Mouse (Mus musculus): ENCODE results near the gene Hirip3. TPM values are rescaled to one million over a fixed set of nuclear protein-coding genes. Genes with fewer than 3 reads are reported as not detected.
A peak's percentile ranks its signal among the peaks of the same experiment; 100 is the strongest.

Gene Hirip3
- polyA plus RNA-seq, 1 experiment from 2014 or later: 17.0 TPM

GRCm38 (mm10) chr7:126847421-126848398 lies 14.1 kb upstream of the Hirip3 start:
- Histone ChIP-seq H3K4me1 (ENCODE audit: control insufficient read depth, insufficient read depth, low read length) (peaks cover 6% of the 10 kb centered on the region; the same call in 1 of the 2 replicates), H3K9me3 (replicated peaks; ENCODE audit: control insufficient read depth, low read length) (no peaks in the 10 kb centered on the region), H3K9ac (ENCODE audit: low read depth, low read length) (peak overlapping the region; percentile 62; the same call in 1 of the 2 replicates), H3K4me2 (peak overlapping the region; percentile 96), H3K36me3 (ENCODE audit: control insufficient read depth, insufficient read depth, low read length) (peaks cover 7% of the 10 kb centered on the region), H3K27me3 (ENCODE audit: control insufficient read depth, insufficient read depth, low read length) (peaks cover 40% of the 10 kb centered on the region), H3K4me3 (ENCODE audit: low read depth, low read length) (peak overlapping the region; percentile 54), H3K27ac (ENCODE audit: low read depth, low read length) (no peak overlapping the region)
- no peak for ATAC-seq (replicated peaks; ENCODE audit: insufficient number of reproducible peaks, low FRiP score, low TSS enrichment)
- 1% methylated on average over 65 of the region's 74 CpGs for WGBS (ENCODE audit: insufficient replicate concordance)

DNA sequence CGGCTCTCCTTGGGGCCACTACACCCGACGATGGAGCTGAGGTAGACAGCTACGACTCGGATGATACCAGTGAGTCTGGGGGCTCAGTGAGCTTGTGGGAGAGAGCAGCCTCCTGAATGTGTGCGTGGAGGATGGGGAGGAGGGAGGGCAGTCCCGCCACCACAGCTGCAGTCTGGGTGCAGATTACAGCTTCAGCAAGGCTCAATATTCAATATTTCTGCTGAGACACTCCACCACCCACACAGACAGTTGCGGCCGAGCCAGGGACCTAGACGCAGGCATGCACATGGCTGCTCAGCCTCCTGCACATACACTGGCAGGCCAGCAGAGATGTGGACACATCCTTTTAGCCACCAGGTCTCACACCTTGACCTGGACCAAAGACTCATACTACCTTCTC lies 13.0 kb upstream of the Hirip3 start:
- no peak overlapping the region for H3K4me3 ChIP-seq (ENCODE audit: low read depth, low read length)
- H3K4me2 ChIP-seq: peak overlapping the region; percentile 11; the same call in 1 of the 2 replicates
- no peak overlapping the region for H3K9ac ChIP-seq (ENCODE audit: low read depth, low read length)
- WGBS (ENCODE audit: insufficient replicate concordance): 27% methylated on average over 10 of the region's 10 CpGs
- no peak overlapping the region for H3K27ac ChIP-seq (ENCODE audit: low read depth, low read length)
- no peaks in the 10 kb centered on the region for H3K9me3 ChIP-seq (replicated peaks; ENCODE audit: control insufficient read depth, low read length)
- H3K27me3 ChIP-seq (ENCODE audit: control insufficient read depth, insufficient read depth, low read length): peaks cover 40% of the 10 kb centered on the region
- peaks cover 6% of the 10 kb centered on the region; the same call in 1 of the 2 replicates for H3K4me1 ChIP-seq (ENCODE audit: control insufficient read depth, insufficient read depth, low read length)
- no peak for ATAC-seq (replicated peaks; ENCODE audit: insufficient number of reproducible peaks, low FRiP score, low TSS enrichment)
- peaks cover 7% of the 10 kb centered on the region for H3K36me3 ChIP-seq (ENCODE audit: control insufficient read depth, insufficient read depth, low read length)

DNA sequence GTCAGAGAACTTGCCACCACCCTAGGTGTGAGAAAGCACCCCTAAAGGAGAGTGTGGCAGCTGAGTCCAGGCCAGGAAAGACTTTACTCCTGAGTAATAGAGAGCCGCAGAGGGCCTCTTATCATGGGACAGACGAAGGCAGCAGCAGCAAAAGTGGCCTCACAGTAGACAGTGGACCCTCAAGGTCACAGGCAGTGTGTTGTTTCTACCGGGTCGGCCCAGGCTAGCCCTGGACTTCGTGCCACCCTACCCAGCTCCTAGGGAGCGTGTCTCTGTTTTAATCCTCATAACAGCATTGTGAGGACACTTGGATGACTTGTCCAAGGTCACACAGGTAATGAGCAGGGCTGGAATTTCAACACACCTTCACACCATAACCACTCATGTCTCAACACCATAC lies 11.6 kb upstream of the Hirip3 start:
- Histone ChIP-seq H3K4me1 (ENCODE audit: control insufficient read depth, insufficient read depth, low read length) (peaks cover 6% of the 10 kb centered on the region; the same call in 1 of the 2 replicates), H3K9ac (ENCODE audit: low read depth, low read length) (no peak overlapping the region), H3K36me3 (ENCODE audit: control insufficient read depth, insufficient read depth, low read length) (peaks cover 7% of the 10 kb centered on the region), H3K4me2 (no peak overlapping the region), H3K4me3 (ENCODE audit: low read depth, low read length) (no peak overlapping the region), H3K9me3 (replicated peaks; ENCODE audit: control insufficient read depth, low read length) (no peaks in the 10 kb centered on the region), H3K27me3 (ENCODE audit: control insufficient read depth, insufficient read depth, low read length) (peaks cover 40% of the 10 kb centered on the region), H3K27ac (ENCODE audit: low read depth, low read length) (no peak overlapping the region)
- 58% methylated on average over 6 of the region's 6 CpGs for WGBS (ENCODE audit: insufficient replicate concordance)
- no peak for ATAC-seq (replicated peaks; ENCODE audit: insufficient number of reproducible peaks, low FRiP score, low TSS enrichment)

DNA sequence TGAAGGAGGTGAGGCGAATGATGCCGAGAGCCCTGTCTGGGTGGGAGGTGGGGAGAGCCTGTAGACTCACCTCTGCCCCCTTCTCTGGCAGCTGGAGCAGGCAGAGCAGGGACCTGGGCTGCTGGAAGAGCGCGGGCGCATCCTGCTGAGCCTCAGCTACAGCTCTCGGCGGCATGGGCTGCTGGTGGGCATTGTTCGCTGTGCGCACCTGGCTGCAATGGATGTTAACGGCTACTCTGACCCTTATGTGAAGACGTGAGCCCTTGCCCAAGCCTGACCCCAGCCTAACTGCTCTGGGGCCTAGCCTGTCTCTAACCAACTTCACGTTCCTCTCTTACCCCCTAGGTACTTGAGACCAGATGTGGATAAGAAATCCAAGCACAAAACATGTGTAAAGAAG lies 10.6 kb upstream of the Hirip3 start:
- Histone ChIP-seq H3K9me3 (replicated peaks; ENCODE audit: control insufficient read depth, low read length) (no peaks in the 10 kb centered on the region), H3K36me3 (ENCODE audit: control insufficient read depth, insufficient read depth, low read length) (peaks cover 7% of the 10 kb centered on the region), H3K4me3 (ENCODE audit: low read depth, low read length) (no peak overlapping the region), H3K27ac (ENCODE audit: low read depth, low read length) (no peak overlapping the region), H3K9ac (ENCODE audit: low read depth, low read length) (no peak overlapping the region), H3K27me3 (ENCODE audit: control insufficient read depth, insufficient read depth, low read length) (peaks cover 37% of the 10 kb centered on the region), H3K4me2 (no peak overlapping the region), H3K4me1 (ENCODE audit: control insufficient read depth, insufficient read depth, low read length) (peaks cover 6% of the 10 kb centered on the region; the same call in 1 of the 2 replicates)
- WGBS (ENCODE audit: insufficient replicate concordance): 46% methylated on average over 12 of the region's 12 CpGs
- ATAC-seq (replicated peaks; ENCODE audit: insufficient number of reproducible peaks, low FRiP score, low TSS enrichment): no peak

DNA sequence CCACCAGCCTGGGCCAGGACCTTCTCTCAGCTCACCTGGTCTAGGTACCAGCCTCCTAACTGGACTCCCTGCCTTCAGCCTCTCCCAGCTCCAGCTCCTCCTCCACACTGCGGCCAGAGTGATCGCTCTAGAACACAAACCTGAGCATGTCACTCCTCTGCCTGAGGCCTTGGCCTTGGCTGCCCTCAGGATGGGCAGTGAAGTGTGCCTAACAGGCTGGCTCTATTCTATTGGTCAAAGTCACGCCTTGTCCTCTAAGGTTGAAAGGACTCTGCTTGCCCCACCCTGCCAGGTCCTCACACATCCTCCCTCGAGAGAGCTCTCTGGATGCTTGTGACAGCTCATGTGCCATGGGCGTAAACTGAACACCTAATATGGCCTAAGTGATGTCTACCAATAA lies 8.3 kb upstream of the Hirip3 start:
- WGBS (ENCODE audit: insufficient replicate concordance): 89% methylated on average over 5 of the region's 5 CpGs

GRCm38 (mm10) chr7:126855641-126856040 lies 6.1 kb upstream of the Hirip3 start:
- H3K36me3 ChIP-seq (ENCODE audit: control insufficient read depth, insufficient read depth, low read length): peaks cover 20% of the 10 kb centered on the region
- H3K27me3 ChIP-seq (ENCODE audit: control insufficient read depth, insufficient read depth, low read length): no peaks in the 10 kb centered on the region
- no peak for ATAC-seq (replicated peaks; ENCODE audit: insufficient number of reproducible peaks, low FRiP score, low TSS enrichment)
- WGBS (ENCODE audit: insufficient replicate concordance): 92% methylated on average over 3 of the region's 3 CpGs
- H3K4me2 ChIP-seq: no peak overlapping the region
- no peak overlapping the region for H3K9ac ChIP-seq (ENCODE audit: low read depth, low read length)
- no peaks in the 10 kb centered on the region for H3K9me3 ChIP-seq (replicated peaks; ENCODE audit: control insufficient read depth, low read length)
- H3K27ac ChIP-seq (ENCODE audit: low read depth, low read length): no peak overlapping the region
- no peak overlapping the region for H3K4me3 ChIP-seq (ENCODE audit: low read depth, low read length)
- H3K4me1 ChIP-seq (ENCODE audit: control insufficient read depth, insufficient read depth, low read length): 0 out of 2 replicates have a peak, but pooled peaks cover under 1% of the 10 kb centered on the region

More for the DNA sequence above, 8.3 kb upstream of the Hirip3 start:
- H3K4me1 ChIP-seq (ENCODE audit: control insufficient read depth, insufficient read depth, low read length): peaks cover 3% of the 10 kb centered on the region; the same call in 1 of the 2 replicates
- H3K27ac ChIP-seq (ENCODE audit: low read depth, low read length): no peak overlapping the region
- ATAC-seq (replicated peaks; ENCODE audit: insufficient number of reproducible peaks, low FRiP score, low TSS enrichment): no peak
- H3K4me3 ChIP-seq (ENCODE audit: low read depth, low read length): no peak overlapping the region
- H3K4me2 ChIP-seq: no peak overlapping the region
- H3K9me3 ChIP-seq (replicated peaks; ENCODE audit: control insufficient read depth, low read length): no peaks in the 10 kb centered on the region
- peaks cover 17% of the 10 kb centered on the region for H3K27me3 ChIP-seq (ENCODE audit: control insufficient read depth, insufficient read depth, low read length)
- peaks cover 13% of the 10 kb centered on the region for H3K36me3 ChIP-seq (ENCODE audit: control insufficient read depth, insufficient read depth, low read length)
- no peak overlapping the region for H3K9ac ChIP-seq (ENCODE audit: low read depth, low read length)

- ATAC-seq (replicated peaks; ENCODE audit: insufficient number of reproducible peaks, low FRiP score, low TSS enrichment): no peak
- no peaks in the 10 kb centered on the region for H3K27me3 ChIP-seq (ENCODE audit: control insufficient read depth, insufficient read depth, low read length)
- no peak overlapping the region for H3K4me2 ChIP-seq
- WGBS (ENCODE audit: insufficient replicate concordance): 79% methylated on average over 9 of the region's 9 CpGs
- H3K9me3 ChIP-seq (replicated peaks; ENCODE audit: control insufficient read depth, low read length): no peaks in the 10 kb centered on the region
- H3K4me3 ChIP-seq (ENCODE audit: low read depth, low read length): no peak overlapping the region
- peaks cover 17% of the 10 kb centered on the region for H3K36me3 ChIP-seq (ENCODE audit: control insufficient read depth, insufficient read depth, low read length)
- H3K27ac ChIP-seq (ENCODE audit: low read depth, low read length): no peak overlapping the region
- H3K9ac ChIP-seq (ENCODE audit: low read depth, low read length): no peak overlapping the region
- 0 out of 2 replicates have a peak, but pooled peaks cover 4% of the 10 kb centered on the region for H3K4me1 ChIP-seq (ENCODE audit: control insufficient read depth, insufficient read depth, low read length)
Measured at GRCm38 (mm10) chr7:126856741-126857420, 4.9 kb upstream of the Hirip3 start.

DNA sequence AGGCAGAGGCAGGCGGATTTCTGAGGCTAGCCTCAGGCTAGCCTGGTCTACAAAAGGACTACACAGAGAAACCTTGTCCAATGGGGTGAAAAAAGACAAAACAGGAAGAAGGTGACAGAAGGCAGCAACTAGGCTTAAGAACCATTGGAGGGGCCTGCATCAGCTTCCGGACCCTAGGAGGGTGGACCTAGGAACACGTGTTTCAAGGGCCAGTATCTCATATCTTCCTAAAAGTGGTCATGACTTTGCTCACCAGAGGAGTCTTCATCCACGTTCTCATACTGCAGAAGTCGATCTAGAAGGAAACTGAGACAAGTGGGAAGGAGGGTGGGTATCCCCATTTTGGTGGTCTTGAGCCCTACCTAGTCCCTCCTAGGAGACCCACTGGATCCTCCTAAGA lies 785 bp upstream of the Hirip3 start:
- Histone ChIP-seq H3K4me1 (ENCODE audit: control insufficient read depth, insufficient read depth, low read length) (peaks cover 9% of the 10 kb centered on the region; the same call in 1 of the 2 replicates), H3K4me3 (ENCODE audit: low read depth, low read length) (peak overlapping the region; percentile 69), H3K27ac (ENCODE audit: low read depth, low read length) (no peak overlapping the region), H3K36me3 (ENCODE audit: control insufficient read depth, insufficient read depth, low read length) (peaks cover 24% of the 10 kb centered on the region), H3K4me2 (peak overlapping the region; percentile 75), H3K9me3 (replicated peaks; ENCODE audit: control insufficient read depth, low read length) (no peaks in the 10 kb centered on the region), H3K27me3 (ENCODE audit: control insufficient read depth, insufficient read depth, low read length) (no peaks in the 10 kb centered on the region), H3K9ac (ENCODE audit: low read depth, low read length) (peak overlapping the region; percentile 79)
- WGBS (ENCODE audit: insufficient replicate concordance): 52% methylated on average over 5 of the region's 5 CpGs
- ATAC-seq (replicated peaks; ENCODE audit: insufficient number of reproducible peaks, low FRiP score, low TSS enrichment): no peak

All from heart, embryonic 11.5 days (tissue).